Mouse (Mus musculus): ENCODE data around the gene Kbtbd6. TPM values are rescaled to one million over a fixed set of nuclear protein-coding genes. Genes with fewer than 3 reads are reported as not detected.

The Kbtbd6 gene
- polyA plus RNA-seq, 1 experiment from 2014 or later: 3.9 TPM

Other genes starting within 250 kb of the Kbtbd6 start
- not detected in 2 replicates for gene Zfp957, start 204.5 kb upstream of the Kbtbd6 start, polyA plus RNA-seq (2016; fragmentation: Nextera tagmentation; extraction: Ambion mirVana)
- 302 and 307 TPM in 2 replicates for gene Rgcc, start 150.2 kb upstream of the Kbtbd6 start, polyA plus RNA-seq (2016; fragmentation: Nextera tagmentation; extraction: Ambion mirVana)
- 42.0 and 45.5 TPM in 2 replicates for gene Naa16, start 61.1 kb upstream of the Kbtbd6 start, polyA plus RNA-seq (2016; fragmentation: Nextera tagmentation; extraction: Ambion mirVana)
- gene Mtrf1, start 54.1 kb upstream of the Kbtbd6 start, polyA plus RNA-seq (2016; fragmentation: Nextera tagmentation; extraction: Ambion mirVana): 6.7 and 7.3 TPM in 2 replicates
- 5.7 and 6.2 TPM in 2 replicates for gene Kbtbd7, start 25.3 kb upstream of the Kbtbd6 start, polyA plus RNA-seq (2016; fragmentation: Nextera tagmentation; extraction: Ambion mirVana)
- gene Elf1, start 29.4 kb downstream of the Kbtbd6 start, polyA plus RNA-seq (2016; fragmentation: Nextera tagmentation; extraction: Ambion mirVana): 18.9 and 21.2 TPM in 2 replicates
- 22.4 and 23.5 TPM in 2 replicates for gene Wbp4, start 29.7 kb downstream of the Kbtbd6 start, polyA plus RNA-seq (2016; fragmentation: Nextera tagmentation; extraction: Ambion mirVana)
- gene Sugt1, start 135.9 kb downstream of the Kbtbd6 start, polyA plus RNA-seq (2016; fragmentation: Nextera tagmentation; extraction: Ambion mirVana): 57.7 and 63.2 TPM in 2 replicates
- gene Cnmd, start 210.3 kb downstream of the Kbtbd6 start, polyA plus RNA-seq (2016; fragmentation: Nextera tagmentation; extraction: Ambion mirVana): not detected in 2 replicates

All from liver, embryonic 12.5 days (tissue).